Mouse (Mus musculus): ENCODE data around the gene Tnip1. TPM values are rescaled to one million over a fixed set of nuclear protein-coding genes. Genes with fewer than 3 reads are reported as not detected.

The Tnip1 gene
- total and polyA plus RNA-seq, 2 experiments, result 3.0 to 8.1 TPM

DNA sequence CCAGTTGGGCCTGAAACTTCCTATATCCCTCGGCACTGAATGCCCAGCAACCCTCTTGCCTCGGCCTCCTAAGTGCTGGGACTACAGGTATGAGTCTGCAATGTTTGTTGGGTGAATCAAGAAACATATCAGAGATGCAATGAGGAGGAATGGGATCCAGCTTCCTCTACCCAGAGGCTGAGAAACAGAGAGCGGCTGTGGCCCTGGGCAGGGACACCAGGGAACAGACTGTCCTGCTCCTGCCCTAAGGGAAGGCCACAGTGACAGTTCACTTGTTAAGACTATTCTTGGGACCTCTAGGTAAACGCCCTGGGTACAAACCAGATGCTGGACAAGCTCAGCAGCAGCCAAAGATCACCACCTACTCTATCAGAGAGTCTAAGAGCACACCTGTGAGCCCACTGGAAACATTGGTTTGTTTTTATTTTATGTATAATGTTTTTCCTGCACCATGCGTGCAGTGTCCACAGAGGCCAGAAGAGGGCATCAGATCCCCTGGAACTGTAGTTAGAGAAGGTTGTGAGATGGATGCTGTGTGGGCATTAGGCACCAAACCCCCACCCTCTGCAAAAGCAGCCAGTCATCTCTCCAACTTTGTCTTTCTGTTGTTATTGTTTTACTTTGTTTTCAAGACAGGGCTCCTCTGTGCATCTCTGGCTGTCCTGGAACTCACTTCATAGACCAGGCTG lies 31.2 kb downstream of the Tnip1 start:
- H3K27me3 ChIP-seq (ENCODE audit: control insufficient read depth, insufficient read depth, low read length), result no peaks in the 10 kb centered on the region
- no peaks in the 10 kb centered on the region for H3K79me2 ChIP-seq (ENCODE audit: control insufficient read depth, insufficient read depth, low read length)
- peaks cover 4% of the 10 kb centered on the region; the same call in 1 of the 2 replicates for H3K4me1 ChIP-seq (ENCODE audit: control insufficient read depth, insufficient read depth, low read length)
- WGBS, result 78% methylated on average over 5 of the region's 5 CpGs
- no peak for DNase-seq (ENCODE audit: extremely low read depth, low read depth, low spot score)
- peaks cover 3% of the 10 kb centered on the region; the same call in 1 of the 2 replicates for H3K36me3 ChIP-seq (ENCODE audit: control insufficient read depth, insufficient read depth, low read length)
- H3K27ac ChIP-seq (replicated peaks; ENCODE audit: insufficient read depth, low read depth, low read length), result no peak overlapping the region
- no peak overlapping the region for H3K4me3 ChIP-seq (ENCODE audit: insufficient read depth, low read depth, low read length)
- TF ChIP-seq CTCF (IDR thresholded peaks at IDR 0.05; ENCODE audit: low read depth, low read length) (peak; percentile 70), POLR2A (IDR thresholded peaks at IDR 0.05; ENCODE audit: extremely low read depth, insufficient read depth, low read length) (no peak)
- H3K9ac ChIP-seq (ENCODE audit: low read depth, low read length), result no peak overlapping the region

DNA sequence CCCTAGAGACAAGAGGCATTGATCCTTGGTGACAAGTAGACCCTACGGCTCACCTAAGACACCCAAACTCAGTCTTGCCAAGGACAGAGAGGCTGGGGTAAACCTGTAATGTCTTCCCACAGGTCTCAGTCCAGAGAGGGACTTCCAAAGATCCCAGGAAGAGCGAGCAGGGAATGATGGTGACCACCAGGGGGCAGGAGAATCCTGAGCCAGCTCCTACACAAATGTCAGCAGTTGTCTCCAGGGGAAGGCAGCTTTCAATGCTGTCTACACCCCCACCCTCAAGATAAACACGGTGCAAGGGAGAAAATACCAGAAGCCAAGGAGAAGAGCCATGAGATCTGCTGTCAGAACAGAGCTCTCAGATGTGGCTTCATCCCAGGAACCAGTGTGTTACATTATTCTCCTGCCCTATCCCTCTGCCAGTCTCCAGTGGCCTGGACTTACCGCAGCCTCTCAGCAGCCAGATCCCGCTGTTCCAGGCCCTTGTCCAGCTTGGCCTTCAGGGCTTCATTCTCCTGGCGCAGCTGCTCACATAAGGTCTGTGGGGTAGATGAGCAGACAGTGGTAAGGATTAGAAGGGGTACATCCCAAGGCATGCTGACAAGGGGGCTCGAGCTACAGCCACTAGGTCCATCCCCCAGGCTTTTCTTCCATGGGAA lies 32.3 kb downstream of the Tnip1 start:
- 76% methylated on average over 7 of the region's 7 CpGs for WGBS

DNA sequence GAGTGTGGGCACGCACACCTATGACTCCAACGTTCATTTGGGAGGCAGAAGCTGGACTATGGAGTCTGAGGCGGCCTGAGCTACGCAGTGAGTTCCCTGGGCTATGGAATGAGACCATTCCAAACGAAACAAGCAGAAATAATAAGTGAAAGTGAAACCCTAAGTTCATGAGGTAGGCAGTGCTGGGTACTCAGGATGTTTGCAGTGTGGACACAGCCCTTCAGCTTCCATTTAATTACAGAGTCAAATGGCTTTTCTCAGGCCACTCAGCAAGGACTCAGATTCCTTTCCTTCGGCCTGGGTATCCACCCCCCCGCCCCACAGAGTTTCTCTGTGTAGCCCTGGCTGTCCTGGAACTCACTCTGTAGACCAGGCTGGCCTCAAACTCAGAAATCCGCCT lies 33.0 kb downstream of the Tnip1 start:
- H3K36me3 ChIP-seq (ENCODE audit: control insufficient read depth, insufficient read depth, low read length), result peaks cover 8% of the 10 kb centered on the region; the same call in 1 of the 2 replicates
- no peak for DNase-seq (ENCODE audit: extremely low read depth, low read depth, low spot score)
- no peaks in the 10 kb centered on the region for H3K79me2 ChIP-seq (ENCODE audit: control insufficient read depth, insufficient read depth, low read length)
- H3K4me3 ChIP-seq (ENCODE audit: insufficient read depth, low read depth, low read length), result no peak overlapping the region
- no peak overlapping the region for H3K27ac ChIP-seq (replicated peaks; ENCODE audit: insufficient read depth, low read depth, low read length)
- no peak for TF ChIP-seq CTCF (IDR thresholded peaks at IDR 0.05; ENCODE audit: low read depth, low read length)
- no peak for TF ChIP-seq POLR2A (IDR thresholded peaks at IDR 0.05; ENCODE audit: extremely low read depth, insufficient read depth, low read length)
- H3K4me1 ChIP-seq (ENCODE audit: control insufficient read depth, insufficient read depth, low read length), result no peaks in the 10 kb centered on the region
- no peaks in the 10 kb centered on the region for H3K27me3 ChIP-seq (ENCODE audit: control insufficient read depth, insufficient read depth, low read length)
- H3K9ac ChIP-seq (ENCODE audit: low read depth, low read length), result no peak overlapping the region
- 91% methylated on average over 8 of the region's 8 CpGs for WGBS

More for the DNA sequence above, 32.3 kb downstream of the Tnip1 start:
- peak; percentile 75 for TF ChIP-seq CTCF (IDR thresholded peaks at IDR 0.05; ENCODE audit: low read depth, low read length)
- no peak for TF ChIP-seq POLR2A (IDR thresholded peaks at IDR 0.05; ENCODE audit: extremely low read depth, insufficient read depth, low read length)
- Histone ChIP-seq H3K79me2 (ENCODE audit: control insufficient read depth, insufficient read depth, low read length) (no peaks in the 10 kb centered on the region), H3K4me1 (ENCODE audit: control insufficient read depth, insufficient read depth, low read length) (no peaks in the 10 kb centered on the region), H3K9ac (ENCODE audit: low read depth, low read length) (no peak overlapping the region), H3K4me3 (ENCODE audit: insufficient read depth, low read depth, low read length) (no peak overlapping the region), H3K36me3 (ENCODE audit: control insufficient read depth, insufficient read depth, low read length) (peaks cover 6% of the 10 kb centered on the region; the same call in 1 of the 2 replicates), H3K27me3 (ENCODE audit: control insufficient read depth, insufficient read depth, low read length) (no peaks in the 10 kb centered on the region), H3K27ac (replicated peaks; ENCODE audit: insufficient read depth, low read depth, low read length) (no peak overlapping the region)
- peak; percentile 29 for DNase-seq (ENCODE audit: extremely low read depth, low read depth, low spot score)

DNA sequence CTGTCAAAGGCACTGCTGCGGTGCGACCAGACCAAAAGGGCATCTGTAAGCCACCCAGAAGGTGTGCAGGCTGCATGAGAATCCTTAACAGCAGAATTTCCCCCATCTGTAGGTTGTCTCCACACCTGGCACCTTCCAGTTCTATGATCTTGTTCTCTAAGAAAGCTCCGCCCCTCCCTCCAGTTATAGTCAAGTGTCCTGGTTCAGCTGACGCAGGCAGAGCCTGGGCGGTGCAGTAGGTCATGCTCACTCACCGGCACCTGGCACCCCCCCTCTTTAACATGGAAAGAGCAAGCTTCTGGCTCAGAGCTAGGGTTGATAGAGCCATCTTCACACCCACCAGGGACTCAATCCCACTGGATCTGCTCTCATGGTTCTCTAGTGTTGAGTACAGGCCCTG lies 33.4 kb downstream of the Tnip1 start:
- Histone ChIP-seq H3K79me2 (ENCODE audit: control insufficient read depth, insufficient read depth, low read length) (no peaks in the 10 kb centered on the region), H3K4me1 (ENCODE audit: control insufficient read depth, insufficient read depth, low read length) (no peaks in the 10 kb centered on the region), H3K9ac (ENCODE audit: low read depth, low read length) (no peak overlapping the region), H3K36me3 (ENCODE audit: control insufficient read depth, insufficient read depth, low read length) (peaks cover 11% of the 10 kb centered on the region; the same call in 1 of the 2 replicates), H3K27ac (replicated peaks; ENCODE audit: insufficient read depth, low read depth, low read length) (no peak overlapping the region), H3K4me3 (ENCODE audit: insufficient read depth, low read depth, low read length) (no peak overlapping the region), H3K27me3 (ENCODE audit: control insufficient read depth, insufficient read depth, low read length) (no peaks in the 10 kb centered on the region)
- no peak for DNase-seq (ENCODE audit: extremely low read depth, low read depth, low spot score)
- WGBS, result 98% methylated on average over 6 of the region's 6 CpGs
- no peak for TF ChIP-seq POLR2A (IDR thresholded peaks at IDR 0.05; ENCODE audit: extremely low read depth, insufficient read depth, low read length)
- TF ChIP-seq CTCF (IDR thresholded peaks at IDR 0.05; ENCODE audit: low read depth, low read length), result no peak

DNA sequence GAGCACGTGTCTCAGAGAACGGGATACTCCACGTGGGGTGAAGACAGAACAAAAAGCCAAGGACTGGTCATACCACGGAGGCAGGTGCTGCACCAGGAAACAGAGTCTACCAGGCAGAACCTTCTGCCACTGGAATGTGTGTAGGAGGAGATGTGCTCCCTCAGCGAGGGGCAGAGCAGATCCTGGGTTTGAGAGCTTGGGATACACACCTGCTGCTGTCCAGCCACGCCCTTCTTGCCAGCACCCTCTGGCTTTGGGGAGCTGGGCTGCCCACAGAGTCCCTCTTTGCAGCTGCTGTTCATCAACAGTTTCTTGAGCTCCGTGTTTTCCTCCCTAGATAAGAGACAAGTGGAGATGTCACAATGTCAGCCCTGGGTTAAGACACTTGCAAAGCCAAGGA lies 33.8 kb downstream of the Tnip1 start:
- WGBS, result 88% methylated on average over 7 of the region's 7 CpGs
- no peak overlapping the region for H3K4me3 ChIP-seq (ENCODE audit: insufficient read depth, low read depth, low read length)
- H3K79me2 ChIP-seq (ENCODE audit: control insufficient read depth, insufficient read depth, low read length), result no peaks in the 10 kb centered on the region
- no peaks in the 10 kb centered on the region for H3K4me1 ChIP-seq (ENCODE audit: control insufficient read depth, insufficient read depth, low read length)
- peaks cover 13% of the 10 kb centered on the region; the same call in 1 of the 2 replicates for H3K36me3 ChIP-seq (ENCODE audit: control insufficient read depth, insufficient read depth, low read length)
- DNase-seq (ENCODE audit: extremely low read depth, low read depth, low spot score), result no peak
- TF ChIP-seq POLR2A (IDR thresholded peaks at IDR 0.05; ENCODE audit: extremely low read depth, insufficient read depth, low read length) (no peak), CTCF (IDR thresholded peaks at IDR 0.05; ENCODE audit: low read depth, low read length) (no peak)
- no peak overlapping the region for H3K9ac ChIP-seq (ENCODE audit: low read depth, low read length)
- H3K27ac ChIP-seq (replicated peaks; ENCODE audit: insufficient read depth, low read depth, low read length), result no peak overlapping the region
- H3K27me3 ChIP-seq (ENCODE audit: control insufficient read depth, insufficient read depth, low read length), result no peaks in the 10 kb centered on the region

DNA sequence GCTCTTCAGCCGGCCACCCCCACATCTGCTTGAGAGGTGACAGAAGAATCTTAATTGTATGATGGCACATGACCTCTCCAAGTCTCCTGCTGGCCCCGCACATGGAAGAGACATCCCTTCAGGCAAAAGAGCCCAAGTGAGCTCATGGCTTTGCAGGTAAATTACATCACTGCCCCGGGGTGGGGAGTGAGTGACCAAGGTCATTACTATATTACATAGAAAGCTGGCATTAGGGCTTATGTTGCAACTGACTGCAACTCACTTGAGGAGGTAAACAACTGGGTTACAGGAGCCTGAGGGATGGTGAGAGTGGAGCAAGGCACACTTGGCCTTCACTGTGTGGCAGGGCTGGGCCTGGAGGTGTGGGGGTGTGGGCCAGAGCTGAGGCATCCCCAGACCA lies 34.5 kb downstream of the Tnip1 start:
- no peak for DNase-seq (ENCODE audit: extremely low read depth, low read depth, low spot score)
- 90% methylated on average over 3 of the region's 3 CpGs for WGBS
- Histone ChIP-seq H3K27ac (replicated peaks; ENCODE audit: insufficient read depth, low read depth, low read length) (no peak overlapping the region), H3K4me3 (ENCODE audit: insufficient read depth, low read depth, low read length) (no peak overlapping the region), H3K9ac (ENCODE audit: low read depth, low read length) (no peak overlapping the region), H3K4me1 (ENCODE audit: control insufficient read depth, insufficient read depth, low read length) (no peaks in the 10 kb centered on the region), H3K27me3 (ENCODE audit: control insufficient read depth, insufficient read depth, low read length) (no peaks in the 10 kb centered on the region), H3K36me3 (ENCODE audit: control insufficient read depth, insufficient read depth, low read length) (peaks cover 18% of the 10 kb centered on the region; the same call in 1 of the 2 replicates), H3K79me2 (ENCODE audit: control insufficient read depth, insufficient read depth, low read length) (no peaks in the 10 kb centered on the region)
- TF ChIP-seq CTCF (IDR thresholded peaks at IDR 0.05; ENCODE audit: low read depth, low read length) (no peak), POLR2A (IDR thresholded peaks at IDR 0.05; ENCODE audit: extremely low read depth, insufficient read depth, low read length) (no peak)

Data from liver, adult 2 months (tissue).